Mouse (Mus musculus): ENCODE results near the gene Tle4. TPM values are rescaled to one million over a fixed set of nuclear protein-coding genes. Genes with fewer than 3 reads are reported as not detected.
"Not testable (repeated sequence)": the region's sequence is repeated elsewhere in the genome, so short reads cannot be mapped to it uniquely, and the experiment has no call there.

The Tle4 gene
- total RNA-seq (2014; rRNA removed) (70.1 and 82.7 TPM in 2 replicates), polyA plus RNA-seq (2015; fragmentation: Nextera tagmentation; extraction: Ambion mirVana) (22.2 and 22.9 TPM in 2 replicates)

GRCm38 (mm10) chr19:14597917-14598689, at the start of gene Tle4:
Gene Tle4, minus strand, starts transcription at chr19:14598051.
- Histone ChIP-seq H3K36me3 (ENCODE audit: insufficient read depth) (no peaks in the 10 kb centered on the region), H3K9ac (peak within 1 kb of the TSS; percentile 87), H3K4me1 (ENCODE audit: insufficient read depth) (no peaks in the 10 kb centered on the region), H3K27me3 (ENCODE audit: insufficient read depth, low read length) (no peaks in the 10 kb centered on the region), H3K4me2 (ENCODE audit: low read depth) (peak within 1 kb of the TSS; percentile 62), H3K9me3 (ENCODE audit: low read length) (no peaks in the 10 kb centered on the region), H3K4me3 (ENCODE audit: low read depth, low read length) (peak within 1 kb of the TSS; percentile 83), H3K27ac (ENCODE audit: low read depth, low read length) (peak within 1 kb of the TSS; percentile 94)
- no peak for TF ChIP-seq CTCF (IDR thresholded peaks at IDR 0.05; ENCODE audit: low read depth)
- DNase-seq = peak; percentile 100
- ATAC-seq = peak; percentile 96
- WGBS = under 1% methylated on average over 71 of the region's 71 CpGs

- 78% methylated on average over 2 of the region's 2 CpGs for WGBS
- H3K4me1 ChIP-seq (ENCODE audit: insufficient read depth) = no peaks in the 10 kb centered on the region
- H3K4me3 ChIP-seq (ENCODE audit: low read depth, low read length) = no peak overlapping the region
- no peaks in the 10 kb centered on the region for H3K9me3 ChIP-seq (ENCODE audit: low read length)
- no peaks in the 10 kb centered on the region for H3K36me3 ChIP-seq (ENCODE audit: insufficient read depth)
- no peak for TF ChIP-seq CTCF (IDR thresholded peaks at IDR 0.05; ENCODE audit: low read depth)
- ATAC-seq (no peak), DNase-seq (no peak)
- no peak overlapping the region for H3K4me2 ChIP-seq (ENCODE audit: low read depth)
- no peaks in the 10 kb centered on the region for H3K27me3 ChIP-seq (ENCODE audit: insufficient read depth, low read length)
- no peak overlapping the region for H3K9ac ChIP-seq
- no peak overlapping the region for H3K27ac ChIP-seq (ENCODE audit: low read depth, low read length)
Observed at GRCm38 (mm10) chr19:14645666-14646065, 47.8 kb upstream of the Tle4 start.

DNA sequence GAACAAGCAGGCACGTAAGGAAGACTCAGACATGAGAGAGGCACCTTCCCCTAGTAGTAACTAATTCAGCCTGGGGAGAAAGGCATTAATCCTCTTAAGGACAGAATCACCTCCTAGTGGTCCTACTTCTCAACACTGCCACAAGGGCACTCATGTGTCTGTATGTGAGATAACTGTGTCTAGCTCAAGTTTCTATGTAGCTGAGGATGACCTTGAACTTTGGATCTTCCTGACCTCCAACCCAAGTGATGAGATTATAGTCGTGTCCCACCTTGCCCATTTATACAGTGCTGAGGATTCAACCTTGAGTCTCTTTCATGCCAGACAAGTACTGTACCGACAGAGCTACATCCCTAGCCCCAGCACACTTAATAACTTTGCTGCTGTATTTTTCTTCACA, 46.9 kb upstream of the Tle4 start:
- WGBS = 88% methylated on average over 3 of the region's 3 CpGs
- Histone ChIP-seq H3K9me3 (ENCODE audit: low read length) (no peaks in the 10 kb centered on the region), H3K4me1 (ENCODE audit: insufficient read depth) (no peaks in the 10 kb centered on the region), H3K9ac (no peak overlapping the region), H3K4me3 (ENCODE audit: low read depth, low read length) (no peak overlapping the region), H3K27me3 (ENCODE audit: insufficient read depth, low read length) (no peaks in the 10 kb centered on the region), H3K4me2 (ENCODE audit: low read depth) (no peak overlapping the region), H3K36me3 (ENCODE audit: insufficient read depth) (no peaks in the 10 kb centered on the region), H3K27ac (ENCODE audit: low read depth, low read length) (no peak overlapping the region)
- DNase-seq (no peak), ATAC-seq (no peak)
- TF ChIP-seq CTCF (IDR thresholded peaks at IDR 0.05; ENCODE audit: low read depth) = no peak

DNA sequence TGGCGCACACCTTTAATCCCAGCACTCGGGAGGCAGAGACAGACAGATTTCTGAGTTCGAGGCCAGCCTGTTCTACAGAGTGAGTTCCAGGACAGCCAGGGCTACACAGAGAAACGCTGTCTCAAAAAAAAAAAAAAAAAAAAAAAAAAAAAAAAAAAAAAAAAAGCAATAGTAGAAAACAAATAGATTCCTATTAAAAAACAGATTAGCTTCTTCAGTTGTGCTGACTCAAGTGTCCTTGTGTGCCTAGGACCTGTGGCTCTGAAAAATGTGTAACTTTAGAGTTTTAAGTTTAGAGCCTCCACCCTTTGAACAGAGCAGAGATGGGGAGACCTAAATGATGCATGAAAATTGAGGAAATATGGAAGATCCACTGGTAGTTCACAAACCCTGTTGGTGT, 45.2 kb upstream of the Tle4 start:
- ATAC-seq = not testable (repeated sequence)

GRCm38 (mm10) chr19:14642663-14643062, 44.8 kb upstream of the Tle4 start:
- Histone ChIP-seq H3K4me1 (ENCODE audit: insufficient read depth) (no peaks in the 10 kb centered on the region), H3K27ac (ENCODE audit: low read depth, low read length) (no peak overlapping the region), H3K27me3 (ENCODE audit: insufficient read depth, low read length) (no peaks in the 10 kb centered on the region), H3K4me2 (ENCODE audit: low read depth) (no peak overlapping the region), H3K4me3 (ENCODE audit: low read depth, low read length) (no peak overlapping the region), H3K9me3 (ENCODE audit: low read length) (no peaks in the 10 kb centered on the region), H3K36me3 (ENCODE audit: insufficient read depth) (no peaks in the 10 kb centered on the region), H3K9ac (no peak overlapping the region)
- no peak for TF ChIP-seq CTCF (IDR thresholded peaks at IDR 0.05; ENCODE audit: low read depth)
- ATAC-seq (no peak), DNase-seq (no peak)
- WGBS = 86% methylated on average over 10 of the region's 10 CpGs

More for the DNA sequence above, 45.2 kb upstream of the Tle4 start:
- not testable (repeated sequence) for H3K9ac ChIP-seq; H3K36me3 ChIP-seq (ENCODE audit: insufficient read depth); H3K27ac ChIP-seq (ENCODE audit: low read depth, low read length); DNase-seq; H3K9me3 ChIP-seq (ENCODE audit: low read length); H3K4me1 ChIP-seq (ENCODE audit: insufficient read depth); H3K27me3 ChIP-seq (ENCODE audit: insufficient read depth, low read length); H3K4me2 ChIP-seq (ENCODE audit: low read depth); H3K4me3 ChIP-seq (ENCODE audit: low read depth, low read length)
- WGBS = 96% methylated on average over 4 of the region's 4 CpGs

- no peaks in the 10 kb centered on the region for H3K27me3 ChIP-seq (ENCODE audit: insufficient read depth, low read length)
- DNase-seq (no peak), ATAC-seq (no peak)
- no peaks in the 10 kb centered on the region for H3K9me3 ChIP-seq (ENCODE audit: low read length)
- H3K36me3 ChIP-seq (ENCODE audit: insufficient read depth) = no peaks in the 10 kb centered on the region
- H3K4me2 ChIP-seq (ENCODE audit: low read depth) = no peak overlapping the region
- 45% methylated on average over 10 of the region's 10 CpGs for WGBS
- H3K9ac ChIP-seq = no peak overlapping the region
- H3K4me1 ChIP-seq (ENCODE audit: insufficient read depth) = no peaks in the 10 kb centered on the region
- TF ChIP-seq CTCF (IDR thresholded peaks at IDR 0.05; ENCODE audit: low read depth) = no peak
- no peak overlapping the region for H3K27ac ChIP-seq (ENCODE audit: low read depth, low read length)
- H3K4me3 ChIP-seq (ENCODE audit: low read depth, low read length) = no peak overlapping the region
Observed at GRCm38 (mm10) chr19:14635213-14635928, 37.5 kb upstream of the Tle4 start.

DNA sequence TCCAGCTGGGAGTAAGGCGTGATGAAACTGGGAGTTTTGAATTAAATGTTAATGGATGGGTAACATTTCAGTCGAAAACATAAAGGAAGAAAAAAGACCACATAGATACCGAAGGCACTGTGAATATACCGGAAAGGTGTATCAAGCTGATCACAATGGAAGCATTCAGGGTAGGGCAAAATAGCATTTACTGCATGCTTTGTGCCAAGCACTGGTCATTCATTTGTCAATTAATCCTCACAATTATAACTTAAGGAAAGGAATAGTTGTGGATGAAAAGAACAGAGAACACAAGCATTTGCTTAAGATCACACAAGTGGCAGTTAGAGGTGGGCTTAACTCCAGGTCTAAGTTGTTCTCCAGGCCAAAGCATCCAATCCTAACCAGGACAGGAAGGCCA, 25.5 kb upstream of the Tle4 start:
- WGBS = 19% methylated on average over 4 of the region's 4 CpGs
- DNase-seq (no peak), ATAC-seq (no peak)
- Histone ChIP-seq H3K27me3 (ENCODE audit: insufficient read depth, low read length) (no peaks in the 10 kb centered on the region), H3K9me3 (ENCODE audit: low read length) (no peaks in the 10 kb centered on the region), H3K4me3 (ENCODE audit: low read depth, low read length) (no peak overlapping the region), H3K4me1 (ENCODE audit: insufficient read depth) (no peaks in the 10 kb centered on the region), H3K9ac (no peak overlapping the region), H3K27ac (ENCODE audit: low read depth, low read length) (no peak overlapping the region), H3K36me3 (ENCODE audit: insufficient read depth) (no peaks in the 10 kb centered on the region), H3K4me2 (ENCODE audit: low read depth) (no peak overlapping the region)
- no peak for TF ChIP-seq CTCF (IDR thresholded peaks at IDR 0.05; ENCODE audit: low read depth)

All from forebrain, postnatal 0 days (tissue).